Comparison of ENCODE assay signal across 27 mouse cellular contexts in the genomic region with DNA sequence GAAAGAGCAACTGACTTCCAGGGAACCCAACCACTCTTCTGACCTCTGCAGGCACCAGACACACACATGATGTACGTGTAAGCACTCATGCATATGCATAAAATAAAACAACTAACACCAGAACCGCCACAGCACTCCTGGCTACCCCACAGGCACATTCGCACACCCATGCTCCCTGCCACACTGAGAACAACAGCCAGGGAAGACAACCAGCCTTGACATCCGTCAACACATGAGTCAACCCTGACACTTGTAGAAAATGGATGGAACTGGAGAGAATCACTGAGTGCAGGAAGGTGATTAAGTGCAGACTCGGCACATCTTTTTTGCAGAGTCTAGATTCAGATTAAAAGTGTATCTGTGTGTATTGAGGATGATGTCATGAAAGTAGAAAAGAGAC. TPM values are rescaled to one million over a fixed set of nuclear protein-coding genes. Genes with fewer than 3 reads are reported as not detected.
DNase-seq lines count a peak whose midpoint lies in the region; ATAC-seq and TF ChIP-seq lines count a peak whose summit lies in the region.
"Had no signal": no experiment of that assay in that cellular context is flagged by ENCODE, and none has a peak within 500 bp of the region (broad histone marks: within the 10 kb centered on the region; RNA-seq: fewer than 3 reads in every experiment).

No protein-coding gene starts in this region.

- H3K27ac ChIP-seq in heart, embryonic 13.5 days (replicated peaks): peak overlapping the region; percentile 95
- H3K27ac ChIP-seq in heart, embryonic 10.5 days: no peak overlapping the region
- H3K27ac ChIP-seq in heart, postnatal 0 days (ENCODE audit: low read depth): peak overlapping the region; percentile 97
- H3K27ac ChIP-seq: embryonic facial prominence, embryonic 12.5 days; embryonic facial prominence, embryonic 15.5 days; gastrocnemius, adult 2 months; hindbrain, embryonic 10.5 days; hindbrain, embryonic 13.5 days; intestine, embryonic 15.5 days; kidney, embryonic 15.5 days had no signal

- no peak overlapping the region for H3K4me2 ChIP-seq in heart, embryonic 13.5 days
- no peak overlapping the region for H3K4me2 ChIP-seq in heart, postnatal 0 days (ENCODE audit: low read depth, low read length)
- H3K4me2 ChIP-seq: embryonic facial prominence, embryonic 12.5 days; embryonic facial prominence, embryonic 15.5 days; heart, embryonic 12.5 days; hindbrain, embryonic 13.5 days; intestine, embryonic 15.5 days; kidney, embryonic 15.5 days had no signal

- no peak for ATAC-seq in heart, embryonic 13.5 days (ENCODE audit: extremely low read depth, insufficient number of reproducible peaks, low FRiP score, low TSS enrichment)
- ATAC-seq in heart, postnatal 0 days (ENCODE audit: insufficient read depth, low read depth): no peak
- ATAC-seq: CD4-positive, CD25-positive, alpha-beta regulatory T cell, adult 4 months; forebrain, embryonic 14.5 days; forebrain, postnatal 0 days; hindbrain, embryonic 16.5 days; intestine, embryonic 15.5 days had no signal

- H3K36me3 ChIP-seq in heart, embryonic 13.5 days: peaks cover 72% of the 10 kb centered on the region
- peaks cover 67% of the 10 kb centered on the region for H3K36me3 ChIP-seq in heart, embryonic 10.5 days
- H3K36me3 ChIP-seq in heart, postnatal 0 days (replicated peaks; ENCODE audit: control insufficient read depth, insufficient read depth, low read length): peaks cover 53% of the 10 kb centered on the region

- no peak for TF ChIP-seq EP300 in heart, postnatal 0 days (IDR thresholded peaks at IDR 0.05; ENCODE audit: low read depth)

- WGBS in heart, embryonic 13.5 days: 84% methylated on average over 5 of the region's 5 CpGs
- 83% methylated on average over 5 of the region's 5 CpGs for WGBS in heart, embryonic 10.5 days
- 83% methylated on average over 5 of the region's 5 CpGs for WGBS in heart, postnatal 0 days

- no peaks in the 10 kb centered on the region for H3K9me3 ChIP-seq in heart, embryonic 13.5 days
- H3K9me3 ChIP-seq in heart, embryonic 10.5 days: no peaks in the 10 kb centered on the region
- H3K9me3 ChIP-seq in heart, postnatal 0 days (replicated peaks; ENCODE audit: control insufficient read depth, low read length): no peaks in the 10 kb centered on the region
- H3K9me3 ChIP-seq: embryonic facial prominence, embryonic 12.5 days; embryonic facial prominence, embryonic 15.5 days; heart, embryonic 12.5 days; hindbrain, embryonic 10.5 days; hindbrain, embryonic 13.5 days; intestine, embryonic 15.5 days; kidney, embryonic 15.5 days had no signal

- TF ChIP-seq CTCF in heart, postnatal 0 days (IDR thresholded peaks at IDR 0.05; ENCODE audit: low read depth): no peak

- H3K4me3 ChIP-seq in heart, embryonic 13.5 days: no peak overlapping the region
- H3K4me3 ChIP-seq in heart, embryonic 10.5 days: no peak overlapping the region
- H3K4me3 ChIP-seq in heart, postnatal 0 days (ENCODE audit: low read depth, low read length): no peak overlapping the region
- H3K4me3 ChIP-seq: embryonic facial prominence, embryonic 12.5 days; embryonic facial prominence, embryonic 15.5 days; gastrocnemius, adult 2 months; heart, adult 2 months; heart, embryonic 12.5 days; hindbrain, embryonic 10.5 days; hindbrain, embryonic 13.5 days; intestine, embryonic 15.5 days; kidney, embryonic 15.5 days had no signal

- H3K9ac ChIP-seq in heart, embryonic 13.5 days: no peak overlapping the region
- H3K9ac ChIP-seq in heart, postnatal 0 days (replicated peaks; ENCODE audit: low read depth, low read length): no peak overlapping the region
- H3K9ac ChIP-seq: embryonic facial prominence, embryonic 12.5 days; embryonic facial prominence, embryonic 15.5 days; forebrain, postnatal 0 days; hindbrain, embryonic 13.5 days; intestine, embryonic 15.5 days; kidney, embryonic 15.5 days had no signal

- peaks cover 39% of the 10 kb centered on the region for H3K4me1 ChIP-seq in heart, embryonic 13.5 days
- H3K4me1 ChIP-seq in heart, embryonic 10.5 days: peaks cover 17% of the 10 kb centered on the region; the same call in 1 of the 2 replicates
- H3K4me1 ChIP-seq in heart, postnatal 0 days (ENCODE audit: control insufficient read depth, insufficient read depth): peaks cover 7% of the 10 kb centered on the region
- H3K4me1 ChIP-seq: embryonic facial prominence, embryonic 12.5 days; embryonic facial prominence, embryonic 15.5 days; hindbrain, embryonic 10.5 days; hindbrain, embryonic 13.5 days had no signal

- H3K27me3 ChIP-seq in heart, embryonic 13.5 days (replicated peaks): no peaks in the 10 kb centered on the region
- H3K27me3 ChIP-seq in heart, embryonic 10.5 days (ENCODE audit: insufficient read depth, poor library complexity, severe bottlenecking): no peaks in the 10 kb centered on the region
- no peaks in the 10 kb centered on the region for H3K27me3 ChIP-seq in heart, postnatal 0 days (ENCODE audit: control insufficient read depth, insufficient read depth, low read length)
- H3K27me3 ChIP-seq: embryonic facial prominence, embryonic 12.5 days; embryonic facial prominence, embryonic 15.5 days; heart, embryonic 12.5 days; hindbrain, embryonic 13.5 days; intestine, embryonic 15.5 days; kidney, embryonic 15.5 days had no signal

- DNase-seq in adrenal gland, postnatal 10 days: peak; percentile 24
- no peak for DNase-seq in adrenal gland, postnatal 25 days
- no peak for DNase-seq in heart, embryonic 10.5 days (ENCODE audit: low spot score)
- no peak for DNase-seq in heart, postnatal 0 days (ENCODE audit: low spot score)
- DNase-seq in heart, adult 9 months (ENCODE audit: low spot score in 2 of 2): no peak
- DNase-seq: cerebellum, adult 11 months; cerebellum, adult 2 months; cerebellum, adult 9-11 months; cerebellum, postnatal 25 days; forebrain, postnatal 0 days; gastrocnemius, adult 2 months; gastrocnemius, postnatal 14 days; heart, adult 2 months; heart, postnatal 14 days; kidney, adult 11 months; kidney, adult 8-10 months had no signal

RNA-seq across cellular contexts. Expression of a gene that starts 18.2 kb away (rescaled TPM):
- total RNA-seq in adrenal gland, postnatal 10 days (2021): 10 to 100 TPM; 14.6 to 16.1 TPM
- 13.1 and 14.3 TPM in 2 replicates for total RNA-seq in adrenal gland, postnatal 25 days (2021)
- 59.8 and 60.3 TPM in 2 replicates for polyA plus RNA-seq in heart, embryonic 13.5 days (2015; fragmentation: Nextera tagmentation; extraction: Ambion mirVana)
- 47.8 and 50.7 TPM in 2 replicates for polyA plus RNA-seq in heart, embryonic 10.5 days (2016; fragmentation: Nextera tagmentation; extraction: Ambion mirVana)
- total RNA-seq in heart, postnatal 0 days (2014; rRNA removed; ENCODE audit: low replicate concordance): 37.4 and 46.7 TPM in 2 replicates
- polyA plus RNA-seq in heart, postnatal 0 days (2015; fragmentation: Nextera tagmentation; extraction: Ambion mirVana): 71.2 and 77.5 TPM in 2 replicates

RNA-seq across cellular contexts. Expression of a gene that starts 24.4 kb away (rescaled TPM):
- total RNA-seq in adrenal gland, postnatal 10 days (2021): 10 to 100 TPM; 11.5 to 17.6 TPM
- 12.8 and 15.3 TPM in 2 replicates for total RNA-seq in adrenal gland, postnatal 25 days (2021)
- polyA plus RNA-seq in heart, embryonic 13.5 days (2015; fragmentation: Nextera tagmentation; extraction: Ambion mirVana): 14.9 and 15.4 TPM in 2 replicates
- polyA plus RNA-seq in heart, embryonic 10.5 days (2016; fragmentation: Nextera tagmentation; extraction: Ambion mirVana): 19.3 and 21.5 TPM in 2 replicates
- 20.3 and 32.0 TPM in 2 replicates for total RNA-seq in heart, postnatal 0 days (2014; rRNA removed; ENCODE audit: low replicate concordance)
- 8.5 and 8.9 TPM in 2 replicates for polyA plus RNA-seq in heart, postnatal 0 days (2015; fragmentation: Nextera tagmentation; extraction: Ambion mirVana)

RNA-seq across cellular contexts. Expression of a gene that starts 47.8 kb away (rescaled TPM):
- 1 to 10 TPM; 8.9 to 9.6 TPM for total RNA-seq in adrenal gland, postnatal 10 days (2021)
- total RNA-seq in adrenal gland, postnatal 25 days (2021): 6.9 and 12.5 TPM in 2 replicates
- 15.6 and 16.2 TPM in 2 replicates for polyA plus RNA-seq in heart, embryonic 13.5 days (2015; fragmentation: Nextera tagmentation; extraction: Ambion mirVana)
- 12.0 and 13.4 TPM in 2 replicates for polyA plus RNA-seq in heart, embryonic 10.5 days (2016; fragmentation: Nextera tagmentation; extraction: Ambion mirVana)
- total RNA-seq in heart, postnatal 0 days (2014; rRNA removed; ENCODE audit: low replicate concordance): 23.0 and 30.7 TPM in 2 replicates
- 11.1 and 11.9 TPM in 2 replicates for polyA plus RNA-seq in heart, postnatal 0 days (2015; fragmentation: Nextera tagmentation; extraction: Ambion mirVana)

RNA-seq across cellular contexts. Expression of a gene that starts 55.4 kb away (rescaled TPM):
- 100 to 1,000 TPM; 145 to 194 TPM for total RNA-seq in adrenal gland, postnatal 10 days (2021)
- 196 and 217 TPM in 2 replicates for total RNA-seq in adrenal gland, postnatal 25 days (2021)
- 84.9 and 99.1 TPM in 2 replicates for polyA plus RNA-seq in heart, embryonic 13.5 days (2015; fragmentation: Nextera tagmentation; extraction: Ambion mirVana)
- 105 and 108 TPM in 2 replicates for polyA plus RNA-seq in heart, embryonic 10.5 days (2016; fragmentation: Nextera tagmentation; extraction: Ambion mirVana)
- total RNA-seq in heart, postnatal 0 days (2014; rRNA removed; ENCODE audit: low replicate concordance): 88.4 and 147 TPM in 2 replicates
- polyA plus RNA-seq in heart, postnatal 0 days (2015; fragmentation: Nextera tagmentation; extraction: Ambion mirVana): 103 and 108 TPM in 2 replicates
